Mouse (Mus musculus) lung, postnatal 4 days (tissue): ENCODE results near the gene AI464131.
A peak's percentile ranks its signal among the peaks of the same experiment; 100 is the strongest.

Experiments used
- DNase-seq, 2 experiments: peaks; one replicate each; pipeline ENCODE4 v3.0.0; 2021

Gene AI464131

DNA sequence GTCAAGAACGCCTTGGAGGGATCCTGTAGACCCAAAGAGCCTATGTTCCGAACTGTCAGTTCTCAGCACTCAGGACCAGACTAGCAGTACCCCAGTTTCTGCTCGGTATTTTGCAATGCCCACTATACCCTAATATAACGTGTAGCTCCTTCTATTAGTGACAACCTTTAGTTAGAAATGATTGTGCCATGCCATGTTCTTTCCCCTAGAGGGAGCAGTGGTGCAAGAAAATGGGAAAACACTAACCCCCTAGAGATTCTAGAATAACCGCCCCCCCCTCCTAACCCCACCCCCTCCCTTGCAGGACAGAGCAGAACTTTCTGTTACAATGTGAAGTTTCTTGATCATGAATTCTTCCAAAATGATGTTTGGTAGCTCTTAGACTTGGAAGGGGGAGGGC is 1.4 kb upstream of the AI464131 start:
- DNase-seq: no peak

DNA sequence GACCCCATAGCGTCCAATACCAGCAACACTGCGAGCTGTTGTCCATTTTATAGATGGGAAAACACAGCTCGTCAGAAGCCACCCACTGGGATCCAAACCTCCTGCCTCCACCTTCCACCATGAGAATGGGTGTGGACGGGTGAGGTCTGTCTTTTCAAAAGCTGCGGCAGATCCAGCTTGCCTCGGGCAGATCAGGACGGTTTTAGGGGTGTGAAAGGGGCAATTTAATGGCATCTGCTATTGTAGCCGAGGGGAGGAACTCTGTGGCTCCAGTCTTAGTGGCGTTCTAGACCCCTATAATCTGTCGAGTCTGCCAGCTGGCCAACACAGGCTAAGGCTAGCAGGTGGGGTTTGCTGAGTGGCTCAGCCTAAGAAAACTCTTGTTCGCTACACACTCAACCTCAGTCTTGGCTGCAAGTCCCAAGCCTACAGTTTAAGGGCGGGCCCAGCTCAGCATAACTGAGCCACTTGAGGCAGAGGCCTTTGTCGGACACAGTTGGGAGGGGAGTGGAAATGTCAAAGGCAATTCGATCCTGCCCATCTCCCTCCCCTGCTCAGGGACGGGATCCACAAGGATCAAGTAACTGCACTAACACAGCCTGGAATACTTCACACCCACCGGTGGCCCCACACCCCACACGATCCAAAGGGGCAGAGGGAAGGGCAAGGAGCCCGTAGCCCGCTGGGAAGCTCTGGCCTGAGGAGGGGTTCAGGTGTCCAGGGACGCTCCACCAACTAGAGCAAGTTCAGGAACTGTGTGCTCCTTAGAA is 520 bp downstream of the AI464131 start:
- peak; percentile 65 to 80 for DNase-seq

- DNase-seq: no peak
These were observed 2.1 kb downstream of the AI464131 start for GRCm38 (mm10) chr4:41500787-41501186.

DNA sequence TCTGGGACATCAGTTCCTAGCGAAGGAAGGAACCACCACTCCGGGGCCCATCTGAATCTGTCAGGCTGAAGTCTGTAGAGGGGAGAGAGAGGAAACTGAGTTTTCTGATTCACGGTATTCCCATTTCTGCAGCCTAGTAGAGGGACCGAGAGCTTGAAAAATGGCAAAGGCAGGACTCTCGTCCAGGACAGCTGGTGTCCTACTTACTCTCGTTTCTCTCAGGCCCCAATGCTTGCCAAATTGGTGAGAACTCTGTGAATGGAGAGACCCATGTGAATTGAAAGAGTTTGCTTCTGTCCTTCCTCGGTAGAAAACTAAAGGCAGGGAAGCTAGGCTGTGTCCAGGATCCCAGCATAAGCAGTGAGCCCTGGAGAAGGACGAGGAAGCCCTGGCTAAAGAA is 3.3 kb downstream of the AI464131 start:
- DNase-seq: no peak

- no peak for DNase-seq
These were observed 3.9 kb downstream of the AI464131 start for GRCm38 (mm10) chr4:41498921-41499391.

DNA sequence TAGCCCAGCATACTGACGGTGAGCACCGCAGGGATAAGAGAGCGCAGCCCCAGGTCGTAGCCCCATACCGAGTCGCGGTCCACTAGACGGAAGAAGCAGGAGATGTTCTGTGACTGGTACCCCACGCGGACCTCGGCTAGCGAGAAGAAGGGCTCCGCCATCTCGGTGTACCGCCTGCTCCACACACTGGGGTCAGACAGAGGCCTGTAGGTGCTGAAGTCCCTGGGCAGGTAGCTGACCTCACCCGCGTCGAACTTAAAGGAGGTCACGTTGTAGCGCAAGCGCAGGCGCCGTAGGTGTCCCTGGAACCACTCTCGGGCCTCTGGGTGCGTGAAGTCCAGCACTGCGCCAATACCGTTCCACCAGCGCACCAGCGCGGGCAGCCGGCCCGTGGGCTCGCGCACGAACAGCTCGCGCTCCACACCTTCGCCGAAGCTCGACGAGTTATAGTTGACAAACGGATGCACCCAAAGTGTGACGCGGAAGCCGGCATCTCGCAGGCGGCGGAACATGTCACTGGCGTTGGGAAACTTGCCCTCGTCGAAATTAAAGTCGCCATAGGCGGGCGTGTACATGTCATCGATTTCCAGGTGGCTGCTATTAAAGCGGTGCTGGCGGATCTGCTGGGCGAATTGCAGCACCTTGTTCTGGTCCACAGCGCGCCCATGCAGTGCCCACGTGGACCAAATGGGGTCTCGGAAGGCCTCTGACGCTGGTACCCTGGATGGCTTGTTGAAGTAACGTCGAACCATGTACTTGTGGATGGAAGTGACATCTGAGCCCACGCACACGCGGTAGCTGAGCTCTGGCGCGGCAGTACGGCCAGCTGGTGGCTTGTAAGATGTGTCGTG is 4.7 kb downstream of the AI464131 start:
- no peak for DNase-seq

DNA sequence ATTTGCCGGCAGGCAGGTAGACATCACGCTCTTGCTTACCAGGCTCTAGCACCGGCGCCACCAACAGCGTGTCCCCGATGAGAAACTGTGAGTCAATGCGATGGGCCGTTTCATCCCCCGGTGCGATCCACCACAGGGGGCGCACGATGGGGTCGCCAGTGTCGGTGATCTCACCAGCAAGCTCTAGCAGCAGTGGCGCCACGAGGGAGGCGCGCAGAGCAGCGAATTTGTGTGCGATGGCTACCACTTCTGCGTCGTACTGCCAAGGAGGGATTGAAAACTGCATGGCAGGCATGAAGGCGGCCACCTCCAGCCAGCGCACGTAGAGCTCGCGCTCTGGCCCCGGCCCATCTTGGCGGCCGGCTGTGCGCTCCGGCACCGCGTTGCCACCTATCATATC is 5.3 kb downstream of the AI464131 start:
- peak; percentile 52 to 54 for DNase-seq

DNA sequence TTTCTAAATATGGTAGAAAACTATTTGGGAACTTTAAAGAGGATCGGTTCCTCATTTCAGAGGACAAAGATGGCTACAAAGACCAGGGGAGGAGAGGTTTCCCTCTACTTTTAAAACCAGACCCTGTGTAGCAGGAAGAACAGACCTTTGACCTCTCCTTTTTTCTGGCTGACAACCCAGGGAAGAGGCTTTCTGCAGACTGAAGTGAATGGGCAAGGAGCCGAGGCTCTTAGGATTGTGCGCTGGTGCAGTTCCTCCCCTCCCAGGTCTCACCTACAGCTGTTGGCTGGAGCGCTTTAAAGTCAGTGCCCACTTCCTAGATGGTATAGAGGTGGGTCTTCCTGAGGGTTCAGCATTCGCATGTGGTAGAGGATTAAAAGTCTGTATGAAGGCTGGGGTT is 5.8 kb downstream of the AI464131 start:
- no peak for DNase-seq

DNA sequence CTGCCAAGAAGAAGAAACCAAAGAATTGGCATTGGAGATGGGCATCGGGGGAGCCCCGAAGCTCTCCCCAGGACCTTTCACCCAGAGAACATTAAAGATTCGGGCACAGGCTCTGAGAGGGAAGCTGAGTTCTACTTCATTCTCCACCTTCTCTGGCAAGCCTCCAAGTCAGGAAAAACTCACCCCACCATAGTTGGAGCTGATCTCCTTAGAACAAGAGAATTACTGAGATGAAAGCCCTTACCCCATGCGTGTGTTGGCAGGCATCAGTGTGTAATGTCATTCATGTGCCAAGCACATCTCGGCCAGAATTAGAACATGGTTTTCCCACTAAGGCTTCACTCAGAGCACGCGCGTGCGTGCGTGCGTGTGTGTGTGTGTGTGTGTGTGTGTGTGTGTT is 7.0 kb downstream of the AI464131 start:
- peak; percentile 29 to 66 for DNase-seq

- no peak for DNase-seq
These were observed 7.8 kb downstream of the AI464131 start for GRCm38 (mm10) chr4:41495076-41495475.

- DNase-seq: no peak
These were observed 8.5 kb downstream of the AI464131 start for GRCm38 (mm10) chr4:41494378-41494777.

- peak; percentile 34 to 73 for DNase-seq
These were observed 9.3 kb downstream of the AI464131 start for GRCm38 (mm10) chr4:41493464-41494116.

DNA sequence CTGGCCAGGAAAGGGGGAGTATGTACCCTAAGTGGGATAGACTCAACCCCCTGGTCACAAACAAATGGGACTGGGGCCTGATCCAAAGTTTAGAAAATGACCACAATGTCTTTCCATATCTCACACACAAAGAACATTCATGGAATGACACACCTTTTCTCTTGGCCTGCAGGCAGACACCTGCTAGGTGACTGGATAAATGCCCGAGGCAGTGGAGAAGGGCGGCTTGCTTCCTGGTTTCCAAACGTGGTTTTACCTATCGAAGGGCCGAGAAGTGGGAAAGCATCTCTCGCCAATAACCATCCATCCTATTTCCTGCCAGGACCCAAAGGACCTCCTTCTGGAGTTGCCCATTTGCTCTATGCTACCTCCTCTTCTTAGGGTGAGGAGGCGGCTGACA is 9.9 kb downstream of the AI464131 start:
- DNase-seq: no peak

- peak; percentile 70 to 86 for DNase-seq
These were observed 21.3 kb downstream of the AI464131 start for GRCm38 (mm10) chr4:41481601-41482017.

DNA sequence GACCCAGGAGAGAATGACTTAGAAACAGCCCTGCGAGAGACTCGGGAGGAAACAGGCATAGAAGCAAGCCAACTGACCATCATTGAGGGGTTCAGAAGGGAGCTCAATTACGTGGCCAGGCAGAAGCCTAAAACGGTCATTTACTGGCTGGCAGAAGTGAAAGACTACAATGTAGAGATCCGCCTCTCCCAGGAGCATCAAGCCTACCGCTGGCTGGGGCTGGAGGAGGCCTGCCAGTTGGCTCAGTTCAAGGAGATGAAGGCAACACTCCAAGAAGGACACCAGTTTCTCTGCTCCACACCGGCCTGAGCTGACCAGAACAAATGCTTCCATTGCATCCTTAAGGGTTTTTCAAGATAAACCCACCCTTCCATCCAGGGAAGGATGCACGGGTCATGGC is 22.6 kb downstream of the AI464131 start:
- peak; percentile 42 to 74 for DNase-seq

DNA sequence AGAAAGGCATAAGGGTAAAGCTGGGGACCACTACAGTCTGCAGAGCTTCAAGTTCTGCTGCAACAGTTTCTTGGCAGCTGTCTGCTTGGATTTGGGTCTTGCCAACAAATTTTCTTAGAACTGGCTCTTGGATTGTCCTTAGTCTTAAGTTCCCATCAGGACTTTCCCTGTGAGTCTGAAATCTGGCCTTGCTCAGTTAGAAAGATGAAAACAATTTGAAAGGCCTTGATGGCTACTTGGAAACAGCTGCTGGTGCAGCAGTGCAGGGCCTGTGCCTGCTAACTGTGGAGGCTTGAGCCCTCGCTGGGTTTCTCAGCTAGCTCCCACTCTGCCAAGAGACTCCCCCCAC is 23.4 kb downstream of the AI464131 start:
- peak in 1 of 2 experiments; percentile 61 for DNase-seq

GRCm38 (mm10) chr4:41478751-41479455 is 24.0 kb downstream of the AI464131 start:
- no peak for DNase-seq

GRCm38 (mm10) chr4:41477648-41478160 is 25.2 kb downstream of the AI464131 start:
- no peak for DNase-seq

DNA sequence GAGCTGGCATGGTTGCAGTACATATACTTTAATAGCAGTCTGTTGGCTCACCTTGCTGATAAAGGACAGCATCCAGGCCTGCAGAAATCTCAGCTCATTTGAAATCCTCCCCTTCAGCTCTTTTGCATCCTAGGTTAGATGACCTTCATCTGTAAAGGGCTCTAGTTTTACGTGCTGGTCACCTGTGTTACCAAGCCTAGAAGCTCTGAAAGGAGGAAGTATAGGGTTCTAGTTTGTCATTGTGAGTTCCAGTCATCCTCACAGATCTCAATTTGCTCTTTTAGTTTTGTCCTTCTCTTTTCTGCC is 31.5 kb downstream of the AI464131 start:
- no peak for DNase-seq

- DNase-seq: no peak
These were observed 32.0 kb downstream of the AI464131 start for GRCm38 (mm10) chr4:41470684-41471383.

- no peak for DNase-seq
These were observed 32.7 kb downstream of the AI464131 start for GRCm38 (mm10) chr4:41470051-41470683.

DNA sequence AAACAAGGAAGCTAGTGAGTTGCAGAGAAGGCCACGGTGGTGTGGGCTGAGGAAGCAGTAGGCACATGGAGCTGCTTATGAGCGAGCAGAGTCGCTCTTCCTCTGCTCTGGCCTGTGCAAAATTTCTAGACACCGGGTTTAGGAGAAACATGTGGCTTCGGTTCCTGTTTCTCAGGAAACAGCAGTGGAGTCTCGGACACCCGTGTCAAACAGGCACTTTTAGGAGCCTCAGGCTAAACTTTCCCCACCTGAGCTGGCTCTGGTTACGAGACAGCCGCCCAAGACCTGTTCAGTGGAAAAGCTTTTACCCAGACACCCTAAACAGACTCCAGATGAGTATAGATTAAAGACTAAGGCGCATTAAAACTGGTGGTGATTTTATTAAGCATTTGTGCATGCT is 33.7 kb downstream of the AI464131 start:
- no peak for DNase-seq
